Mouse (Mus musculus): ENCODE measurements around the gene Rcc1.

- TF ChIP-seq CTCF (IDR thresholded peaks at IDR 0.05; ENCODE audit: borderline replicate concordance, control insufficient read depth, extremely low read depth, insufficient read depth, low read length, poor library complexity) (no peak), POLR2A (IDR thresholded peaks at IDR 0.05; ENCODE audit: control insufficient read depth, extremely low read depth, insufficient read depth, low read length, poor library complexity) (no peak)
These were observed 3.2 kb downstream of the Rcc1 start for GRCm38 (mm10) chr4:132350123-132350740.
